Mouse (Mus musculus): ENCODE results near the gene Ppp1r13l.

GRCm38 (mm10) chr7:19327128-19327527, 32.4 kb upstream of the Ppp1r13l start:
- TF ChIP-seq POLR2A (IDR thresholded peaks at IDR 0.05; ENCODE audit: borderline replicate concordance, control insufficient read depth, low read depth, low read length) (no peak), CTCF (IDR thresholded peaks at IDR 0.05; ENCODE audit: control insufficient read depth, insufficient read depth, low read length) (no peak)
